Mouse (Mus musculus) CH12.LX (cell line): Measurements from ENCODE around the gene Prr12.

Experiments
- CHD1 ChIP-seq: IDR thresholded peaks from 2 replicates; pipeline ENCODE4 v1.6.1; 2012; ENCODE audit warnings: low read depth, low read length, improper control_type of control experiment, inconsistent platforms
- CTCF ChIP-seq, 2 experiments: IDR thresholded peaks in 1 of 2; conservative IDR thresholded peaks in 1 of 2; 2 replicates each; pipeline ENCODE4 v1.5.1; 2011 to 2012; ENCODE audit warnings: low read depth in 2 of 2, low read length in 2 of 2, improper control_type of control experiment in 1 of 2, inconsistent platforms in 1 of 2, mild to moderate bottlenecking in 1 of 2, moderate library complexity in 1 of 2
- EP300 ChIP-seq: IDR thresholded peaks from 2 replicates; pipeline ENCODE4 v1.6.1; 2011; ENCODE audit warnings: low read length, improper control_type of control experiment
- GABPA ChIP-seq: IDR thresholded peaks from 2 replicates; pipeline ENCODE4 v1.6.1; 2012; ENCODE audit warnings: low read depth, low read length, improper control_type of control experiment, inconsistent platforms; ENCODE audit not compliant: insufficient replicate concordance
- HCFC1 ChIP-seq: IDR thresholded peaks from 2 replicates; pipeline ENCODE4 v1.6.1; 2012; ENCODE audit warnings: low read depth, mild to moderate bottlenecking, inconsistent platforms, low read length, improper control_type of control experiment
- IRF4 ChIP-seq: IDR thresholded peaks from 2 replicates; pipeline ENCODE4 v1.6.1; 2014; ENCODE audit warnings: low read depth, mild to moderate bottlenecking, inconsistent platforms, low read length, improper control_type of control experiment
- NRF1 ChIP-seq: IDR thresholded peaks from 2 replicates; pipeline ENCODE4 v1.6.1; 2014; ENCODE audit warnings: low read depth, mild to moderate bottlenecking, inconsistent platforms, low read length, improper control_type of control experiment, moderate library complexity
- POLR2A ChIP-seq: IDR thresholded peaks from 2 replicates; pipeline ENCODE4 v1.6.1; 2011; ENCODE audit warnings: low read depth, mild to moderate bottlenecking, improper control_type of control experiment, low read length
- RAD21 ChIP-seq: IDR thresholded peaks from 2 replicates; pipeline ENCODE4 v1.6.1; 2011; ENCODE audit warnings: low read depth, mild to moderate bottlenecking, low read length, improper control_type of control experiment, moderate library complexity
- USF1 ChIP-seq: IDR thresholded peaks from 2 replicates; pipeline ENCODE4 v1.6.1; 2014; ENCODE audit warnings: low read depth, mild to moderate bottlenecking, inconsistent platforms, low read length, improper control_type of control experiment

DNA sequence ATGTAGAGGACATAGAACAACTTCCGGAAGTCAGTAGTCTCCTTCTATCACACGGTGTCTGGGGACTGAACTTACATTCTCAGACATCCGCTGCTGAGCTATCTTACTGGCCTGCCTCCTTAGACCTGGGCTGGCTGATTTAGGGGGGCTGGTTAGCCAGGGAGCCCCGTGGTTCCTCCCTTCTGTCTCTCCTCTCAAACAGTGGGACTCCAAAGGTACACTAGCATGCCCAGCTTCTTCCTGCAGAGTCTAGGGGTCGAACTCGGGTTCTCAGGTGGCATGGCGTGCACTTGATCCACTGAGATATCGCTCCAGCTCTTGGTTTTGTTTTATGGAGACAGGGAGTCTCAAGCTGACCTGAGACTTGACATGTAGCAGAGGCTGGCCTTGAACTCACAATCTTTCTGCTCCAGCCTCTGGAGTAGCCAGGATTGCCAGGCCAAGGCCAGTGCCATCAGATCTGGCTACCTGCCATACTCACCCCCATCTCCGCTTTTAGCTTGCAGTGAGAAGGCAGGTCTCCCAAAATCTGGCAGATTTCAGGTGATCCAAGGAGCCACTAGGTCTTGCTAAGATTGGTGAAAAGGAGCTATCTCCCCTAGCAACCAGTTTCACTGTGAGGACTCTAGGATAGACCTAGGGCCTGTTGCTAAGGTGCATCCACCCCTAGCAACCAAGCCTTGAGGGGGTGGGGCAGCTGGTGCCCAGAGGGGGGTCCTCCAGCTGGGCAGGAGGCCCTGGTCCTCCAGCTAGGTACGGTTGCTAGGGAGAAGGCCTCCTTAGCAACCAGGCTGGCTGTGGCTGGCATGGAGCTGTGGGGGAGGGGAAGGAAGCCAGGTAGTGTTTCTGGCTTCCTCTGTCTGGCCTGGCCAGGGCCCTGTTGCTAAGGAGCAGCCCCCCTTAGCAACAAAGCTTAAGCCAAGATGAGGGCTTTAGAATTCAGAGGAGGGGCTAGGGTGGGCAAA is 6.2 kb upstream of the Prr12 start:
- no peak for TF ChIP-seq POLR2A
- TF ChIP-seq CHD1: no peak
- TF ChIP-seq IRF4: no peak
- TF ChIP-seq USF1: no peak
- no peak for TF ChIP-seq HCFC1
- no peak for TF ChIP-seq EP300
- TF ChIP-seq CTCF (conservative IDR thresholded peaks at IDR 0.05 in 1 of 2, IDR thresholded peaks at IDR 0.05 in 1 of 2; ENCODE audit: low read depth in 2 of 2, low read length in 2 of 2): no peak
- TF ChIP-seq RAD21: no peak
- TF ChIP-seq NRF1: no peak
- TF ChIP-seq GABPA: no peak
